Mouse (Mus musculus) ES-Bruce4 (cell line): ENCODE results near the gene Gm10644. TPM values are rescaled to one million over a fixed set of nuclear protein-coding genes. Genes with fewer than 3 reads are reported as not detected.
A peak's percentile ranks its signal among the peaks of the same experiment; 100 is the strongest.
"Not testable (repeated sequence)": the region's sequence is repeated elsewhere in the genome, so short reads cannot be mapped to it uniquely, and the experiment has no call there.

Source experiments
- H3K27ac ChIP-seq: 2 replicates; pipeline ENCODE4 v1.5.1; 2012; ENCODE audit warnings: low read length, inconsistent platforms; ENCODE audit not compliant: insufficient read depth
- H3K27me3 ChIP-seq: 2 replicates; pipeline ENCODE4 v1.6.1; 2012; ENCODE audit warnings: mild to moderate bottlenecking, low read length, inconsistent platforms; ENCODE audit not compliant: control insufficient read depth, poor library complexity, insufficient read depth, severe bottlenecking
- H3K36me3 ChIP-seq: 2 replicates; pipeline ENCODE4 v1.6.1; 2012; ENCODE audit warnings: inconsistent platforms, mild to moderate bottlenecking, low read length, moderate library complexity; ENCODE audit not compliant: control insufficient read depth, poor library complexity, insufficient read depth, severe bottlenecking
- H3K4me1 ChIP-seq: one replicate; pipeline ENCODE4 v1.8.1; 2011; ENCODE audit warnings: low read length; ENCODE audit not compliant: control insufficient read depth, insufficient read depth
- H3K4me3 ChIP-seq: 2 replicates; pipeline ENCODE4 v1.5.1; 2011; ENCODE audit warnings: low read depth, mild to moderate bottlenecking, low read length
- H3K9ac ChIP-seq: 2 replicates; pipeline ENCODE4 v1.6.1; 2012; ENCODE audit warnings: low read depth, mild to moderate bottlenecking, inconsistent platforms; ENCODE audit not compliant: poor library complexity, severe bottlenecking
- H3K9me3 ChIP-seq: replicated peaks from 2 replicates; pipeline ENCODE4 v1.6.1; 2012; ENCODE audit warnings: mild to moderate bottlenecking, low read length, inconsistent platforms; ENCODE audit not compliant: control insufficient read depth, poor library complexity, insufficient read depth, severe bottlenecking
- CTCF ChIP-seq: IDR thresholded peaks from one replicate; pipeline ENCODE4 v1.8.1; 2011; ENCODE audit warnings: low read depth, low read length
- EP300 ChIP-seq: IDR thresholded peaks from 2 replicates; pipeline ENCODE4 v1.6.1; 2011; ENCODE audit warnings: low read depth, low read length; ENCODE audit not compliant: insufficient read depth
- POLR2A ChIP-seq: IDR thresholded peaks from one replicate; pipeline ENCODE4 v1.8.1; 2011; ENCODE audit warnings: low read length; ENCODE audit not compliant: insufficient read depth
- polyA plus RNA-seq: library from polyadenylated mRNA; stranded (reverse); fragments of >200 nt; gene quantifications from 2 replicates; pipeline ENCODE4 v1.2.4, GENCODE M21; 2011; ENCODE audit warnings: low read depth; ENCODE audit not compliant: missing spikeins, insufficient read depth, insufficient read length

Gene Gm10644
- polyA plus RNA-seq, 1 experiment, result 0.78 TPM

- no peaks in the 10 kb centered on the region for H3K27me3 ChIP-seq
- peaks cover 22% of the 10 kb centered on the region for H3K36me3 ChIP-seq
- H3K27ac ChIP-seq, result no peak overlapping the region
- peaks cover 7% of the 10 kb centered on the region for H3K4me1 ChIP-seq
- no peak overlapping the region for H3K4me3 ChIP-seq
- H3K9me3 ChIP-seq, result no peaks in the 10 kb centered on the region
- TF ChIP-seq EP300, result no peak
- TF ChIP-seq CTCF, result no peak
- TF ChIP-seq POLR2A, result no peak
- peak overlapping the region; percentile 99 for H3K9ac ChIP-seq
These were observed 41.0 kb upstream of the Gm10644 start for GRCm38 (mm10) chr8:83995973-83996372.

- Histone ChIP-seq H3K9ac (no peak overlapping the region), H3K9me3 (no peaks in the 10 kb centered on the region), H3K36me3 (peaks cover 9% of the 10 kb centered on the region), H3K27me3 (no peaks in the 10 kb centered on the region), H3K4me3 (no peak overlapping the region), H3K27ac (no peak overlapping the region), H3K4me1 (peaks cover under 1% of the 10 kb centered on the region)
- TF ChIP-seq CTCF, result no peak
- TF ChIP-seq POLR2A, result no peak
- no peak for TF ChIP-seq EP300
These were observed 39.0 kb upstream of the Gm10644 start for GRCm38 (mm10) chr8:83994030-83994429.

GRCm38 (mm10) chr8:83992488-83992887 is 37.5 kb upstream of the Gm10644 start:
- TF ChIP-seq EP300, result no peak
- TF ChIP-seq CTCF, result no peak
- no peak for TF ChIP-seq POLR2A
- H3K36me3 ChIP-seq, result peaks cover 9% of the 10 kb centered on the region
- H3K9me3 ChIP-seq, result no peaks in the 10 kb centered on the region
- H3K4me1 ChIP-seq, result no peaks in the 10 kb centered on the region
- H3K27me3 ChIP-seq, result no peaks in the 10 kb centered on the region
- no peak overlapping the region for H3K4me3 ChIP-seq
- H3K9ac ChIP-seq, result no peak overlapping the region
- H3K27ac ChIP-seq, result no peak overlapping the region

- Histone ChIP-seq H3K27ac (no peak overlapping the region), H3K36me3 (peaks cover 9% of the 10 kb centered on the region), H3K4me3 (no peak overlapping the region), H3K4me1 (no peaks in the 10 kb centered on the region), H3K9ac (no peak overlapping the region), H3K9me3 (no peaks in the 10 kb centered on the region), H3K27me3 (no peaks in the 10 kb centered on the region)
- no peak for TF ChIP-seq CTCF
- TF ChIP-seq POLR2A, result no peak
- no peak for TF ChIP-seq EP300
These were observed 35.2 kb upstream of the Gm10644 start for GRCm38 (mm10) chr8:83990170-83990569.

GRCm38 (mm10) chr8:83989243-83989642 is 34.2 kb upstream of the Gm10644 start:
- Histone ChIP-seq H3K9me3 (no peaks in the 10 kb centered on the region), H3K27ac (no peak overlapping the region), H3K27me3 (no peaks in the 10 kb centered on the region), H3K9ac (no peak overlapping the region), H3K4me3 (no peak overlapping the region), H3K4me1 (no peaks in the 10 kb centered on the region), H3K36me3 (peaks cover 9% of the 10 kb centered on the region)
- TF ChIP-seq EP300 (no peak), POLR2A (no peak), CTCF (no peak)

- H3K36me3 ChIP-seq, H3K27me3 ChIP-seq, H3K9me3 ChIP-seq: not testable (repeated sequence)
These were observed 28.2 kb upstream of the Gm10644 start for GRCm38 (mm10) chr8:83983222-83983621.

More at GRCm38 (mm10) chr8:83983222-83983621, 28.2 kb upstream of the Gm10644 start:
- not testable (repeated sequence) for H3K9ac ChIP-seq, H3K27ac ChIP-seq, H3K4me3 ChIP-seq, H3K4me1 ChIP-seq
- peak; percentile 26 for TF ChIP-seq CTCF
